Mouse (Mus musculus): ENCODE measurements at regions not wholly inside any gene's neighbourhood (a gene's known extent, or its start where the extent isn't known, plus 50 kb on each side); places are given as distances from the start of the nearest gene placed in this dataset.
A peak's percentile ranks its signal among the peaks of the same experiment; 100 is the strongest.

- H3K9ac ChIP-seq (replicated peaks; ENCODE audit: low read depth, low read length) = no peak overlapping the region
- no peaks in the 10 kb centered on the region for H3K36me3 ChIP-seq (ENCODE audit: control insufficient read depth, insufficient read depth, low read length)
- H3K4me1 ChIP-seq (ENCODE audit: control insufficient read depth, insufficient read depth, low read length) = peaks cover 12% of the 10 kb centered on the region; the same call in 1 of the 2 replicates
- no peaks in the 10 kb centered on the region for H3K27me3 ChIP-seq (ENCODE audit: control insufficient read depth, insufficient read depth, low read length)
- no peak overlapping the region for H3K4me3 ChIP-seq (ENCODE audit: low read depth, low read length)
- no peak overlapping the region for H3K4me2 ChIP-seq (replicated peaks; ENCODE audit: low read depth, low read length)
- H3K9me3 ChIP-seq (ENCODE audit: control insufficient read depth, low read depth, low read length) = no peaks in the 10 kb centered on the region; the same call in 1 of the 2 replicates
- no peak for ATAC-seq (ENCODE audit: insufficient number of reproducible peaks, insufficient read depth, low FRiP score, low read depth)
- 87% methylated on average over 8 of the region's 8 CpGs for WGBS
- H3K27ac ChIP-seq (ENCODE audit: low read length) = no peak overlapping the region
Observed at GRCm38 (mm10) chr13:52150281-52150680, 303.8 kb downstream of the Gadd45g start.

- WGBS = 43% methylated on average over 11 of the region's 11 CpGs
- no peak overlapping the region for H3K4me2 ChIP-seq (replicated peaks; ENCODE audit: low read depth, low read length)
- peak overlapping the region; percentile 35; the same call in 1 of the 2 replicates for H3K27ac ChIP-seq (ENCODE audit: low read length)
- H3K27me3 ChIP-seq (ENCODE audit: control insufficient read depth, insufficient read depth, low read length) = no peaks in the 10 kb centered on the region
- peak; percentile 81 for ATAC-seq (ENCODE audit: insufficient number of reproducible peaks, insufficient read depth, low FRiP score, low read depth)
- peaks cover 19% of the 10 kb centered on the region; the same call in 1 of the 2 replicates for H3K4me1 ChIP-seq (ENCODE audit: control insufficient read depth, insufficient read depth, low read length)
- H3K9ac ChIP-seq (replicated peaks; ENCODE audit: low read depth, low read length) = no peak overlapping the region
- H3K36me3 ChIP-seq (ENCODE audit: control insufficient read depth, insufficient read depth, low read length) = no peaks in the 10 kb centered on the region
- no peak overlapping the region for H3K4me3 ChIP-seq (ENCODE audit: low read depth, low read length)
- H3K9me3 ChIP-seq (ENCODE audit: control insufficient read depth, low read depth, low read length) = no peaks in the 10 kb centered on the region
Observed at GRCm38 (mm10) chr13:52151777-52152176, 305.3 kb downstream of the Gadd45g start.

GRCm38 (mm10) chr13:52152221-52152620 is 305.7 kb downstream of the Gadd45g start:
- WGBS = 22% methylated on average over 4 of the region's 4 CpGs
- ATAC-seq (ENCODE audit: insufficient number of reproducible peaks, insufficient read depth, low FRiP score, low read depth) = no peak
- Histone ChIP-seq H3K27ac (ENCODE audit: low read length) (peak overlapping the region; percentile 35; the same call in 1 of the 2 replicates), H3K9me3 (ENCODE audit: control insufficient read depth, low read depth, low read length) (no peaks in the 10 kb centered on the region), H3K4me3 (ENCODE audit: low read depth, low read length) (no peak overlapping the region), H3K27me3 (ENCODE audit: control insufficient read depth, insufficient read depth, low read length) (no peaks in the 10 kb centered on the region), H3K36me3 (ENCODE audit: control insufficient read depth, insufficient read depth, low read length) (no peaks in the 10 kb centered on the region), H3K4me2 (replicated peaks; ENCODE audit: low read depth, low read length) (no peak overlapping the region), H3K9ac (replicated peaks; ENCODE audit: low read depth, low read length) (no peak overlapping the region), H3K4me1 (ENCODE audit: control insufficient read depth, insufficient read depth, low read length) (peaks cover 19% of the 10 kb centered on the region; the same call in 1 of the 2 replicates)

- Histone ChIP-seq H3K4me3 (ENCODE audit: low read depth, low read length) (no peak overlapping the region), H3K27me3 (ENCODE audit: control insufficient read depth, insufficient read depth, low read length) (no peaks in the 10 kb centered on the region), H3K9me3 (ENCODE audit: control insufficient read depth, low read depth, low read length) (no peaks in the 10 kb centered on the region), H3K36me3 (ENCODE audit: control insufficient read depth, insufficient read depth, low read length) (no peaks in the 10 kb centered on the region), H3K4me2 (replicated peaks; ENCODE audit: low read depth, low read length) (no peak overlapping the region), H3K9ac (replicated peaks; ENCODE audit: low read depth, low read length) (no peak overlapping the region), H3K27ac (ENCODE audit: low read length) (no peak overlapping the region), H3K4me1 (ENCODE audit: control insufficient read depth, insufficient read depth, low read length) (peaks cover 19% of the 10 kb centered on the region; the same call in 1 of the 2 replicates)
- 84% methylated on average over 4 of the region's 4 CpGs for WGBS
- no peak for ATAC-seq (ENCODE audit: insufficient number of reproducible peaks, insufficient read depth, low FRiP score, low read depth)
Observed at GRCm38 (mm10) chr13:52153030-52153429, 306.6 kb downstream of the Gadd45g start.

GRCm38 (mm10) chr13:52153576-52153975 is 307.1 kb downstream of the Gadd45g start:
- 58% methylated on average over 4 of the region's 4 CpGs for WGBS
- no peak for ATAC-seq (ENCODE audit: insufficient number of reproducible peaks, insufficient read depth, low FRiP score, low read depth)
- H3K4me1 ChIP-seq (ENCODE audit: control insufficient read depth, insufficient read depth, low read length) = peaks cover 19% of the 10 kb centered on the region; the same call in 1 of the 2 replicates
- no peak overlapping the region for H3K27ac ChIP-seq (ENCODE audit: low read length)
- H3K27me3 ChIP-seq (ENCODE audit: control insufficient read depth, insufficient read depth, low read length) = no peaks in the 10 kb centered on the region
- no peak overlapping the region for H3K9ac ChIP-seq (replicated peaks; ENCODE audit: low read depth, low read length)
- H3K4me2 ChIP-seq (replicated peaks; ENCODE audit: low read depth, low read length) = no peak overlapping the region
- H3K4me3 ChIP-seq (ENCODE audit: low read depth, low read length) = no peak overlapping the region
- H3K36me3 ChIP-seq (ENCODE audit: control insufficient read depth, insufficient read depth, low read length) = no peaks in the 10 kb centered on the region
- H3K9me3 ChIP-seq (ENCODE audit: control insufficient read depth, low read depth, low read length) = no peaks in the 10 kb centered on the region

- 0 out of 2 replicates have a peak overlapping the region, but pooled peaks have one; percentile 1 for H3K4me2 ChIP-seq (replicated peaks; ENCODE audit: low read depth, low read length)
- H3K27ac ChIP-seq (ENCODE audit: low read length) = no peak overlapping the region
- no peaks in the 10 kb centered on the region for H3K27me3 ChIP-seq (ENCODE audit: control insufficient read depth, insufficient read depth, low read length)
- H3K9ac ChIP-seq (replicated peaks; ENCODE audit: low read depth, low read length) = no peak overlapping the region
- WGBS = 63% methylated on average over 5 of the region's 5 CpGs
- no peak overlapping the region for H3K4me3 ChIP-seq (ENCODE audit: low read depth, low read length)
- no peak for ATAC-seq (ENCODE audit: insufficient number of reproducible peaks, insufficient read depth, low FRiP score, low read depth)
- no peaks in the 10 kb centered on the region for H3K36me3 ChIP-seq (ENCODE audit: control insufficient read depth, insufficient read depth, low read length)
- no peaks in the 10 kb centered on the region for H3K9me3 ChIP-seq (ENCODE audit: control insufficient read depth, low read depth, low read length)
- H3K4me1 ChIP-seq (ENCODE audit: control insufficient read depth, insufficient read depth, low read length) = peaks cover 19% of the 10 kb centered on the region; the same call in 1 of the 2 replicates
Observed at GRCm38 (mm10) chr13:52154111-52154843, 307.8 kb downstream of the Gadd45g start.

- peak overlapping the region; percentile 1; the same call in 1 of the 2 replicates for H3K4me2 ChIP-seq (replicated peaks; ENCODE audit: low read depth, low read length)
- H3K9ac ChIP-seq (replicated peaks; ENCODE audit: low read depth, low read length) = no peak overlapping the region
- peak; percentile 39; the same call in 1 of the 2 replicates for ATAC-seq (ENCODE audit: insufficient number of reproducible peaks, insufficient read depth, low FRiP score, low read depth)
- H3K36me3 ChIP-seq (ENCODE audit: control insufficient read depth, insufficient read depth, low read length) = no peaks in the 10 kb centered on the region
- H3K9me3 ChIP-seq (ENCODE audit: control insufficient read depth, low read depth, low read length) = no peaks in the 10 kb centered on the region
- no peak overlapping the region for H3K27ac ChIP-seq (ENCODE audit: low read length)
- 27% methylated on average over 14 of the region's 14 CpGs for WGBS
- no peak overlapping the region for H3K4me3 ChIP-seq (ENCODE audit: low read depth, low read length)
- H3K27me3 ChIP-seq (ENCODE audit: control insufficient read depth, insufficient read depth, low read length) = no peaks in the 10 kb centered on the region
- H3K4me1 ChIP-seq (ENCODE audit: control insufficient read depth, insufficient read depth, low read length) = peaks cover 19% of the 10 kb centered on the region; the same call in 1 of the 2 replicates
Observed at GRCm38 (mm10) chr13:52154844-52155587, 308.5 kb downstream of the Gadd45g start.

- Histone ChIP-seq H3K9ac (replicated peaks; ENCODE audit: low read depth, low read length) (no peak overlapping the region), H3K36me3 (ENCODE audit: control insufficient read depth, insufficient read depth, low read length) (no peaks in the 10 kb centered on the region), H3K4me2 (replicated peaks; ENCODE audit: low read depth, low read length) (no peak overlapping the region), H3K9me3 (ENCODE audit: control insufficient read depth, low read depth, low read length) (no peaks in the 10 kb centered on the region), H3K27me3 (ENCODE audit: control insufficient read depth, insufficient read depth, low read length) (no peaks in the 10 kb centered on the region), H3K27ac (ENCODE audit: low read length) (no peak overlapping the region), H3K4me3 (ENCODE audit: low read depth, low read length) (no peak overlapping the region), H3K4me1 (ENCODE audit: control insufficient read depth, insufficient read depth, low read length) (peaks cover 19% of the 10 kb centered on the region; the same call in 1 of the 2 replicates)
- ATAC-seq (ENCODE audit: insufficient number of reproducible peaks, insufficient read depth, low FRiP score, low read depth) = no peak
- WGBS = 48% methylated on average over 8 of the region's 8 CpGs
Observed at GRCm38 (mm10) chr13:52155588-52156086, 309.2 kb downstream of the Gadd45g start.

All from stomach, embryonic 14.5 days (tissue).